Mouse (Mus musculus): ENCODE data around the gene Evc2.

Evc2 gene

DNA sequence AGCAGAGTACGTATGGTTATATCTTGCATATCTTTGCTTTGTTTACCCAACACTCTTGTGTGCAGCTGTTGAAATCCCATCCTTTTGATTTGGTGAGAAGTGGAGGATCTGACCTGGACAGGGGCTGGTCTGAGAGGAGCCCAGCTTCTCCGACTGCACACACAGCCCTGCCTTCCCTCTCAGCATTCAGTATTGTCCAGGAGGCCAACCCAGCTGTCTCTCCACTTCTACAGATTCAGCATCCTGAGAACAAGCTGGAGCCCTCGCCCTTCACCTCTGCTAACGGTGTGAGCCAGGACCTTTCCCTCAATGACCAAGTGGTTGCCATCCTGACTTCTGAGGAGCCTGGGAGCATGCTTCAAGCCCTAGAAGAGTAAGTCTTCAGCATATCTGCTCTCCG is 25.0 kb downstream of the Evc2 start:
- DNase-seq (ENCODE audit: low read depth in 1 of 2, low spot score in 2 of 2): no peak

DNA sequence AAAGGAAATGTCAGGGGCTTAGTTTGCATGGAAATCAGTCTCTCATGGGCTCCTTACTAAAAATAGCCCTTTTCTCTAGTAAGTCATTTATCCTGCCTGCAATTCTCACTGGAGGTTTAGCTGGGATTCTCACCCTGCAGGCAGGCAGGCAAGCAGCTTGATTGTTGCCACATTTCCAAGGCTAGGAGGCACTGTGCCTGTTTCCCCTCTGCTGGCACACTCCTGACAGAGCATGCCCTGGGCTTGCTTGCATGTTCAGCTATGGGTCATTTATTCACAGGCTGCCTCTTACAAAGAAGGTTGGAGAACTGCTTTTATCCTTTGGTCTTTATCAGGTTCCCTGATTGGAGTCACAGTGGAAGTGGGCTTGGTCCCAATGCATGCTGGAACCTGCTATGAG is 27.5 kb downstream of the Evc2 start:
- no peak for DNase-seq (ENCODE audit: low read depth in 1 of 2, low spot score in 2 of 2)

DNA sequence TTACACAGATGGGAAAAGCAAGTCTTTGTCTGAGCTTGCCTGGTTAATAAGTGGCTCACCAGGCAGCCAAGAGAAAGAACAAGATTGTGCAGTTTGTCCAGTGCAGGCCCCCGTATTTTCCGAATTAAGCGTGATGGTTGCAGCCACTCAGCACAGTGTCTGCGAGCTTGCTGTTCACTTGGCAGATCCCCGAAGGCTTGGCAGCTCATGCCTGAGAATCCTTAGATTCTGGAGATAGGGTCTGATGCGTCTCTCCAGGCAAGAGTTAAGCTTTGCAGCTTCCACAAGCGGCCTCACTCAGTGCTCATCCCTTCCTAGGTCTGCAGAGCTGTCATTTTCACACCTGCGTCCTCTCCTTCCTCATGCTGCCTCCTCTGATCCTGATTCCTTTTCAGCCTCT is 30.5 kb downstream of the Evc2 start:
- DNase-seq (ENCODE audit: low read depth in 1 of 2, low spot score in 2 of 2): no peak

GRCm38 (mm10) chr5:37377376-37377775 is 39.1 kb downstream of the Evc2 start:
- no peak for DNase-seq (ENCODE audit: low read depth in 1 of 2, low spot score in 2 of 2)

DNA sequence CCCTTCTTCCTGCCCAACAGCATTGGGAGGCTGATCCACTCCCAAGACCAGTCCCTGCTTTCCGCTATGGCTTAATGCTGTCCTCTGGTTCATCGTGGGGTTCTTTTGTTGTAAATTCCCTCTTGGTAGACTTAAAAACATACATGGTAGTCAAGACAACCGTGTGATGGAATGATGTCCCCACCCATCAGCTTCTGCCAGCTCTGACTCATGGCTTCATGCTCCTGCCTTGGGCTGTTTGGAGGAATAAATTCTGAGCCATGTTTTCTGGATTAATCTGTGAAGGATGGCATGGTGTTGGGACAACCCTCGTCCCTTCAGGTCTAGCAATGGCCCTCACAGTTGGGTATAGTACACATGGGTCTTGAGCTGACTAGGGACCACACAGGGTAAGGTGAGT is 42.3 kb downstream of the Evc2 start:
- no peak for DNase-seq (ENCODE audit: low read depth in 1 of 2, low spot score in 2 of 2)

- no peak for DNase-seq (ENCODE audit: low read depth in 1 of 2, low spot score in 2 of 2)
These were observed 45.3 kb downstream of the Evc2 start for GRCm38 (mm10) chr5:37383570-37383969.

DNA sequence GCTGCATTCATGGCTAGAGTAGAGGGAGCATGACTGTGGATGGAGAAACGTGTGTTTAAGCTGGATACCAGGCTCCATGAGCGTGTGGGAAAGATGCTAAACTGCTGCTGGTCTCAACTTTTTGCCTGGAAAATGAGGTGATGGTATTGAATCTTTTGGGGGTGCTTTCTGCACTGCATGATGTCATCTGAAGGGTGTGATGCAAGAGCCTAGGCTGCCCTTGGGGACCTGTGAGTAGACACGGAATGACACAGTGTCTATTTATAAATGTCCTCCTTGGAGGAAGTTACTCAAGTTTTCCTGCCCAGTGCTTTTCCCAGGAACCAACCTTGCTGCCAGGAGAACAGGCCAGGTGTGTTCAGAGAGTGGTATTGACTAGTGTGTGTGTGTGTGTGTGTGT is 50.3 kb downstream of the Evc2 start:
- no peak for DNase-seq (ENCODE audit: low read depth in 1 of 2, low spot score in 2 of 2)

DNA sequence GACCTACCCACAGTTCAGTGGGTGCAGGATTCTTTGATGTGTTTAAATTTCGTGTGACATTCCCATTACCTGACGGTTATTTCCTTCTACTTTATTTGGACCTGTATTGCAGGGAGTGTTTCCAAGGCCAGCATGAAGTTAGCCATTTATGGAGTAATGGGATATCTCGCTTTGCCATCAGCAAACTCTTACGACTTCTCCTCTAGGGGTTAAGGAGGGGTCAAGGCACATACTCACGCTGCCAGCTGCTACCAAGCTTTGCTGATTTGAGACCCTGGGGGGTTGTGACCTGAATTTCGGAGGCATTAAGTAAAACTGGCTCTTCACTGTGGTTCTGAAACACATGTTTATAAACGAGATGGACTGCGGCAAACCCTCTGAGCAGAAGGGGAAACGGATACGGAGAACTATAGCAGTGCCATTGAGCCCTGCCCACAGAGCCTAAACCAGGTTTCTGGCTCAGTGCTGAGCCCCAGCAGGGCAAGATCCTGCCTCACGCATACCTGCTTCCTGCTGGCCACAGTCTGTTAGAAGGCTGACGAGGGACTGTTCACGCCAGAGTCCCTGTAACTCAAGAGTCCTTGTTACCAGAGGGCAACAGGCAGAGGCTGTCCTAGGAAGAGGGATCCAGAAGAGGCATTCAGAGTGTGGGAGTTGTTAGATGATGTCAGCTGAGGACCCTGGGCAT is 51.7 kb downstream of the Evc2 start:
- DNase-seq (ENCODE audit: low read depth in 1 of 2, low spot score in 2 of 2): no peak

GRCm38 (mm10) chr5:37390923-37391322 is 52.6 kb downstream of the Evc2 start:
- no peak for DNase-seq (ENCODE audit: low read depth in 1 of 2, low spot score in 2 of 2)

DNA sequence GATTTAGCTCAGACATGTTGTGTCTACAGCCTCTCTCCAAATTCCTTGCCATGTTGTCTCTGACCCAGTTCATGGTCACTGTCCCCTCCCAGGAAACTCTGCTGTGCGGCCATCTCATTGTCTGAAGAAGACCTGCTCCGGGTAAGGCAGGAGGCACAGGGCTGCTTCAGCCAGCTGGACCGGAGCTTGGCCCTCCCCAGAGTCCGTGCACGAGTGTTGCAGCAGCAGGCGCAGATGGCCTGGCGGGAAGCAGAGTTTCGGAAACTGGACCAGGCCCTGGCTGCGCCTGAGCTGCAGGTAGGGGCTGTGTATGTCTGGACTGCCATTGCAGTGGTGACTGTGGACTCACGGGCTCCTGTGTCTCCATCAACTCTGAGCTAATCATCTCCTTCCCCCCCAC is 53.6 kb downstream of the Evc2 start:
- DNase-seq (ENCODE audit: low read depth in 1 of 2, low spot score in 2 of 2): no peak

DNA sequence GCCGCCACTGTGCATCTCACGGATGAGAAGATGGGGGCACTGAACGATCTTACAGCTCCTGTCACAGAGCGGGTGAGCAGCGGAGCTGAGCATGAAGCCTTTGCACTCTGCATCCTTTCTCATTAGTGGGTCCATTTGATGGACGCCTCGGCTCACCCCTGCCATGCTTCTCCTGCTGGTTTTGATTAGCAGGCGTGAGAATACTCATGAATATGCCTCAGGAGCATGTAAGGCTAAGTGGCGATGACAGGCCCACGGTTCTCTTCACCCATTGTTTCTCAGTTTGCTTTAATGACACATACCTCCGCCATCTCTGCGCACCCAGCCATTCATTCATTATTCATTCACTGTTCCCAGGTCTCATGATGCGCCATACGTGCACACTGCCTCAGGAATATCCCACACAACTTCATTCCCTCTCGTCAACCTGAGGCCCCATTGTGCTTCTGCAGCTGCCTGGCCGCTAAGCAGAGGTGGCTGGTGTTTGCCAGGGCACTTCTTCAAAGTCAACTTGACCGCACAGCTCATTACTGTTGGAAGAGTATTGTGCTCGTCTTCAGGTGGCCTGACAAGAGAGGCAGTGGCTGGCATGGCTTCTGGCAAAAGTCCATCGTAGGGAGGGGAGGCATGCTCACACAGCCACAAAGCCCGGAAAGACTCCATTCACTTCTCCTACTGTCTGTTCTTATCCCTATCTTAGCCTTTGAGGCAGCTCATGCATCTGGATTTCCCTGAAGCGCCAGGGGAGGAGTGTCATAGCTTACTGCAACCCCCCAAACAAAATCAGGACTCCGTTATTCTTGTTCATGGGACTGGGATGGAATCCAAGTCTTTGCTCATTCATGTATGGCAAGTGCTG is 57.1 kb downstream of the Evc2 start:
- DNase-seq (ENCODE audit: low read depth in 1 of 2, low spot score in 2 of 2): no peak

DNA sequence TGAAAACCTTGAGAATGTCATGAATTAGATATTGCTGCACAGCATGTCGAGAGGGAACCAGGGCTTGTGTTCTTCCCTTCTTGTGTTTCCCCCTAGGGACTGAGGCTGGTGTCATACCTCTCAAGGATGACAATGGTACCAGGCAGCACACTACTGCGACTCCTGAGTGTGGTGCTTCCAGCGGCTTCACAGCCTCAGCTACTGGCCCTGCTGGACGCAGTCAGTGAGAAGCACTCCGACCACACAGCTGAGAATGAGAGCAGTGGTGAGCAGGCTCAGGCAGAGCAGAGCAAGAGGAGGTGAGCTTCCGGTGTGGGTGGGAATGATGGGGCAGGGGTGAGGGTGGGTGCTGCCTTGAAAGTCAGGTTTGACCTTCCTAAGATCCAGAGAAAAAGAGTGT is 80.7 kb downstream of the Evc2 start:
- no peak for DNase-seq (ENCODE audit: low read depth in 1 of 2, low spot score in 2 of 2)

GRCm38 (mm10) chr5:37427210-37427609 is 88.9 kb downstream of the Evc2 start:
- no peak for DNase-seq (ENCODE audit: low read depth in 1 of 2, low spot score in 2 of 2)

DNA sequence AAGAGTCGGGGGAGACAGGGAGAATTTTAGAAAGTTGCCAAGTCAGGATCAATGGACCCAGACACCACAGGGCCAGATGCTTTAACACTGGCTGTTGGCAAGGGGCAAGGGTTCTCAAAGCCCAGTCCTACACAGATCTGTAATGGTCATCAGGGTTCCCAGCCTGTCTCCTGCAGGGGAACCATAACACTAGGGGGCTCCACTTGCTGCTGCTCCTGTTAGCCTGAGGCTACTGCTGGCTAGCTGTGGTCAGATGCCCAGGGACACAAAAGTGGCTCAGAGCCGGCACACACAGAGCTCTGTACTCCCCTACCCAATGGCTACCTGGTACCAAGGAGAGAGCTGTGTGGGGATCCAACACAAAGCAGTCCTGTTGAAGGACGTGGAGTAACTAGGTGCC is 97.1 kb downstream of the Evc2 start:
- no peak for DNase-seq (ENCODE audit: low read depth in 1 of 2, low spot score in 2 of 2)

DNA sequence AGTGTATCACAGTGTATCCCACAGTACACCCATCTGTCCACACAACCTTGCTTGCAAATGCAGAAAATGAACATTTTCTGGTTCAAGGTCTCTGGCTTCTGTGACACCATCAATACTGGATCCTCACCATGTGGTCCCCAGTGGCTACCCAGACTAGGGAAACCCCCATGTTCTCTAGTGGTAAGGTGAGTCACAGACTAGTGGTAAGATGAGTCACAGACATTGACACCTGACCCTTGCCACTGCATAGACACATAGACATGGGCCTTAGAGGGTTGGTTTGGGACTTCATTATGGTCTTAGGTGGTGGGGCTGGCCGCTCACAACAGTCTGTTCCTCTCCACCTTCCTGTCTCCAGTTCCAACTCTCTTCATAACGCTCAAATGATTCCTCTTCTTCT is 104.5 kb downstream of the Evc2 start:
- no peak for DNase-seq (ENCODE audit: low read depth in 1 of 2, low spot score in 2 of 2)

GRCm38 (mm10) chr5:37447546-37447945 is 109.2 kb downstream of the Evc2 start:
- DNase-seq (ENCODE audit: low read depth in 1 of 2, low spot score in 2 of 2): no peak

- DNase-seq (ENCODE audit: low read depth in 1 of 2, low spot score in 2 of 2): no peak
These were observed 118.3 kb downstream of the Evc2 start for GRCm38 (mm10) chr5:37456590-37456989.

DNA sequence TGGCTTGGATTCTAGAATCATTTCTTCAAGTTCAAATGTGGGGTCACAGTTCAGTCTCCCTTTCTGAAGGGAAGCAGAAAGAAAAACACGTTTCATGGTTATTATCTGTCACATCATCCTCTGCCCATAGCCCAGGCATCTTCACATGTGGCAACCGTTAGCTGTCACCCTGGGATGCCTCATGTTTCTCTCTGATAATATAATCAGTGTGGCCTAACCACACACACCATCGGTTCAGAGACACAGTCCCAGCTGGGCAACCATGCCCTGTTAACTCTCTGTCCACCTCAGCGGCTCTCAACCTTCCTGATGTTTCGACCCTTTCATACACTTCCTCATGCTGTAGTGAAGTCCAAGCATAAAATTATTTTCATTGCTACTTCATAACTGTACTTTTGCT is 118.9 kb downstream of the Evc2 start:
- no peak for DNase-seq (ENCODE audit: low read depth in 1 of 2, low spot score in 2 of 2)

GRCm38 (mm10) chr5:37457831-37458230 is 119.5 kb downstream of the Evc2 start:
- no peak for DNase-seq (ENCODE audit: low read depth in 1 of 2, low spot score in 2 of 2)

- no peak for DNase-seq (ENCODE audit: low read depth in 1 of 2, low spot score in 2 of 2)
These were observed 119.9 kb downstream of the Evc2 start for GRCm38 (mm10) chr5:37458236-37458635.

- DNase-seq (ENCODE audit: low read depth in 1 of 2, low spot score in 2 of 2): no peak
These were observed 127.2 kb downstream of the Evc2 start for GRCm38 (mm10) chr5:37465461-37465860.

DNA sequence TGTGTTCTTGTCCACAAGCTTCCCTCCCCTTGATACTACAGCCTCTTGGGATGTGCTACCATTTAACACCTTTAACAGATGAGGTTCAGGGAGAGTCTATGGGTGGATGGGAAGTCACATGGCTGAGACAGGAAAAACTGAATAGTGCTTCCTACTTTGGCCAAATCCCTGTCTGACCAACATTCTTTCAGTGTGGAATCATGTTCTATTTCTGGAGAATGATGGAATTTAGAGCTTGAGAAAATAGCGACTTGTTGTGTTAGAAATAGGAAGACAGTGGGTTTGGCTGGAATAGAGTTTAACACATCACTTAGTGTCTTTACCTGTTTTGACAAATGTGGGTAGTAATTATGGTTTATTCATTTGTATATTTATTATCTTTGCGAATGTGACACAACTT is 129.3 kb downstream of the Evc2 start:
- DNase-seq (ENCODE audit: low read depth in 1 of 2, low spot score in 2 of 2): no peak

DNA sequence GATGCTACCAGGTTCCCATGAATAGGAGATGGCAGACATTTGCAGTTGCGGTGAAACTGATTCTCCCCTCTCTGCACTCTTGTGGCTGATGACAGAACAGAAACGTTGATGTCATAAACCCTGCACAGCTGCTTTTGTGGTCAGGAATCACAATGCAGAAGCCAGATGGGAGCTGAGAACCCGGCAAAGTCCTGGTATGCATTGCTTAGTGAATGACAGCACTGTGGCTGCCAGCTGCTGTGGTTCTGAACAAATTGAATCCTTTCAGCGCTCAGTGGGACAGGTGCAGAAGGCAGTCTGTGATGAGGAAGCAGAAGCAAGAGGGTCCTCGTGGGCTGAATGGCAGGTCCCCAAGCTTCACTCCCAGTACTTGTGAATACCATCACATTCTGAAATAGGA is 130.7 kb downstream of the Evc2 start:
- DNase-seq (ENCODE audit: low read depth in 1 of 2, low spot score in 2 of 2): no peak
